Mouse (Mus musculus) intestine, postnatal 0 days (tissue): ENCODE measurements around the gene Ephx4. TPM values are rescaled to one million over a fixed set of nuclear protein-coding genes. Genes with fewer than 3 reads are reported as not detected.

ENCODE experiments used
- ATAC-seq: fragments of 200-750 bp; cut with Nextera tagmentation; 2 replicates; pipeline ENCODE4 v1.8.0; 2017; ENCODE audit warnings: mild to moderate bottlenecking, moderate TSS enrichment, moderate library complexity
- H3K27ac ChIP-seq: fragments of 300-500 bp; sonication (generic); 2 replicates; pipeline ENCODE4 v1.5.1; 2014; ENCODE audit warnings: mild to moderate bottlenecking, low read depth, low read length, moderate library complexity
- H3K27me3 ChIP-seq: fragments of 300-500 bp; sonication (generic); replicated peaks from 2 replicates; pipeline ENCODE4 v1.6.1; 2014; ENCODE audit warnings: low read length, mixed read lengths; ENCODE audit not compliant: control insufficient read depth, insufficient read depth
- H3K36me3 ChIP-seq: fragments of 300-500 bp; sonication (generic); 2 replicates; pipeline ENCODE4 v1.6.1; 2014; ENCODE audit warnings: mild to moderate bottlenecking, moderate library complexity; ENCODE audit not compliant: control insufficient read depth, insufficient read depth
- H3K4me1 ChIP-seq: fragments of 300-500 bp; sonication (generic); replicated peaks from 2 replicates; pipeline ENCODE4 v1.6.1; 2014; ENCODE audit warnings: antibody characterized with exemption, low read length, mixed read lengths; ENCODE audit not compliant: control insufficient read depth, insufficient read depth
- H3K4me2 ChIP-seq: fragments of 300-500 bp; sonication (generic); replicated peaks from 2 replicates; pipeline ENCODE4 v1.6.1; 2014; ENCODE audit warnings: low read depth, mild to moderate bottlenecking, moderate library complexity
- H3K4me3 ChIP-seq: fragments of 300-500 bp; sonication (generic); 2 replicates; pipeline ENCODE4 v1.5.1; 2014; ENCODE audit warnings: low read depth, low read length
- H3K9ac ChIP-seq: fragments of 300-500 bp; sonication (generic); 2 replicates; pipeline ENCODE4 v1.6.1; 2014; ENCODE audit warnings: mild to moderate bottlenecking, low read depth, low read length
- H3K9me3 ChIP-seq: fragments of 300-500 bp; sonication (generic); 2 replicates; pipeline ENCODE4 v1.6.1; 2016; ENCODE audit warnings: mixed run types; ENCODE audit not compliant: control insufficient read depth
- CTCF ChIP-seq: sonication (generic); IDR thresholded peaks from 2 replicates; pipeline ENCODE4 v1.5.1; 2016; ENCODE audit warnings: low read depth, mild to moderate bottlenecking, control low read depth, antibody characterized with exemption, moderate library complexity
- WGBS: fragments of 180-500 bp; shearing (Covaris S2); extraction: QIAGEN DNeasy Blood & Tissue Kit; methylation state at CpG from one replicate; pipeline ENCODE4 v1.1.7; 2014; 5-methylcytosine and 5-hydroxymethylcytosine counted together
- polyA plus RNA-seq: library from polyadenylated mRNA; unstranded; fragments of >200 nt; fragmentation: Nextera tagmentation; extraction: Ambion mirVana; gene quantifications from 2 replicates; pipeline ENCODE4 v1.2.1, GENCODE M21; 2015

Gene Ephx4
- polyA plus RNA-seq, 1 experiment from 2014 or later: 0.70 TPM

DNA sequence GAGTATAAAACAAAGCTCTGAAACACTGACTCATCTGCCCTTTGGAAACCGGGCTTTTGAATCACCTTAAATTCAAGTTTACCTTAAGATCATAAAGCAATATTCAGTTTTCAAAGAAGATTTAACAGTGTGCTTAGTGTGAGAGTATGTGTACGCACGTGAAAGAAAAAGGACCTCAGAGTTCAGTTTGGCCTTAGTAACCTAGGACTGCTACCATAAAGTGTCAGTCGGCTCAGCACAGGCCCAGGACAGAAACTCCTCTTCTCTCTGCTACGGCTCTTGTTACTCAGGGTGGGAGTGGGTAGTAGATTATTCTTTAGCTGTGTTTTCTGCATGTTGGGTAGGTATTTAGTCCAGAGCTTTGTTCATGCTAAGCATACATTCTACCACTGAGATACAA is 47.1 kb downstream of the Ephx4 start:
- Histone ChIP-seq H3K9me3 (no peaks in the 10 kb centered on the region), H3K4me1 (no peaks in the 10 kb centered on the region), H3K36me3 (no peaks in the 10 kb centered on the region), H3K4me3 (no peak overlapping the region), H3K27me3 (no peaks in the 10 kb centered on the region), H3K9ac (no peak overlapping the region), H3K27ac (no peak overlapping the region), H3K4me2 (no peak overlapping the region)
- no peak for TF ChIP-seq CTCF
- WGBS: 72% methylated on average over 5 of the region's 5 CpGs
- ATAC-seq: no peak

DNA sequence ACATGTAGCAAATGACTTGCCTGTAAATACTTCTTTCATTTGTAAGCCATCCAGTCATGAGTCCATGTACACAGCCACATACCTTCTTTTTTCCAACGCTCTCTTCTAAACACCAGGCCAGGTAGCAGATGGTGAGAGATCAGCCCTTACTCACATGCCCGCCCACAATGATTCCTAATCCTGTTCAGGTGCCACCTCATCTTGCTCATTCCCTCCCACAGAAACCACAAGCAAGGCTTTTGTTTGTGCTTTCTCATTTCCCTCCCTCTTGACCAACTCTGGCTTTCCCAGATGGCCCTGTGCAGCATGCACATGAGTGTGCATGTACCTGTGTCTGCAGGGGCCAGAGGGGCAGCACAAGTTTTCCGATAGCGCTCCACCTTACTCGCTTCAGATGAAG is 47.8 kb downstream of the Ephx4 start:
- no peaks in the 10 kb centered on the region for H3K27me3 ChIP-seq
- ATAC-seq: no peak
- 96% methylated on average over 5 of the region's 5 CpGs for WGBS
- H3K9ac ChIP-seq: no peak overlapping the region
- H3K36me3 ChIP-seq: no peaks in the 10 kb centered on the region
- H3K4me2 ChIP-seq: no peak overlapping the region
- H3K4me1 ChIP-seq: no peaks in the 10 kb centered on the region
- no peak overlapping the region for H3K4me3 ChIP-seq
- H3K27ac ChIP-seq: no peak overlapping the region
- H3K9me3 ChIP-seq: no peaks in the 10 kb centered on the region
- TF ChIP-seq CTCF: no peak

DNA sequence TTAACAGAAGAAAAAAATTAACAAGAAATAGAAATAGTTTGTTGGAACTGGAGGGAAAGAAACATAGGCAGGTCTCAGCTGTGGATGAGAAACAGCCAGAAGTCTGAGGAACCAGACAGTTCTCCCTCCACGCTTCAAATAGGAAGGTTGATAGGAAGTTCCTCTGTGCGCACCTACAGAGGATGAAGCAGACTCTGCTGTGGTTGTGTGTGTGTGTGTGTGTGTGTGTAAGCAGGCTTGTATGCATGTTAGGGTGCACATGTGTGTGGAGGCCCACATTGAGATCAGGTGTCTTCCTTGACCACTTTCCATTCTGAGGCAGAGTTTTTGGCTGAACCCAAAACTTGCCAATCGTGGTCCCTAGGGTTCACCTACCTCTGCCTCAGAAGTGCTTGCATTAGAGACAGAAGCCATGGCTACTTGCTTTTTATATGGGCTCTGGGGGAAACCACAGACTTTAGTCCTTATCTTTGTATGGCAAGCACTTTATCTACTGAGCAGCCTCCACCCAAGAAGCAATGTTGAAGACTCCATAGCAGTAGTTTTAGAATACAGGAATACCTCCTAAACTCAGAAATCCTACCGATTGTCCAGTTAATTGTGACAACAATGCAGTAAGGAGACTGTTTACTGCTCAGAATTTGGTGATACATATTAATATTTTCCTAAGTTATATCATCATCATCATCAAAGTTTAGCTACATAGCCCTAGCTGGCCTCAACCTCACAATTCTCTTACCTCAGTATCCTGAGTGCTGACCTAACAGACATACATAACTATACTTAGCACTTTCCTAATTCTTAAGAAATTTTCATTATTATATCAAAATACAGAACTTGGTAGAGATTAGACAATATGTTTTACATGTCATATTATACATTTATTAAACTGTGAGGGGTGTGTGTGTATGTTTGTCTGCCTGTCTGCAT is 59.9 kb downstream of the Ephx4 start:
- WGBS: 93% methylated on average over 4 of the region's 4 CpGs
- no peak for TF ChIP-seq CTCF
- no peaks in the 10 kb centered on the region for H3K27me3 ChIP-seq
- no peaks in the 10 kb centered on the region for H3K4me1 ChIP-seq
- no peak overlapping the region for H3K27ac ChIP-seq
- no peaks in the 10 kb centered on the region for H3K9me3 ChIP-seq
- H3K4me2 ChIP-seq: no peak overlapping the region
- no peak for ATAC-seq
- no peak overlapping the region for H3K4me3 ChIP-seq
- H3K36me3 ChIP-seq: no peaks in the 10 kb centered on the region
- no peak overlapping the region for H3K9ac ChIP-seq

DNA sequence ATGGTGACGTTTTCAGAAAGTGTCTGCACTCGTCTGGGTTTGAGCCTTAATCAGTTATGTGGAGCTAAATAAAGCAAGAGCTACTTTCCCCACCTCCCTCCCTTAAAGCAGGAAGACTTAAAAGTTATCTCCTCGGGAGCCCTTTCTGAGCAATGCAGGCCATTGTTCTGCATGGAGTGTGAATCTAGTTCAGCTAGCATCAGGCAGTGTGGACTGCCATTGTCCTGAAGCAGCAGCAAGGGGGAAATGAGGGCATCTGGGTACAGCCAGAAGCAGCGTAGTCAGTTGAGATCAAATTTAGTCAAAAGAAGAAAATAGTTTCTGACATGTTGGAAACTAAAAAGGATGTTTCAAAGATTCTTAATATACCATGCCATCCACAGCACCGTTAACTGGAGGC is 64.0 kb downstream of the Ephx4 start:
- no peak overlapping the region for H3K4me3 ChIP-seq
- TF ChIP-seq CTCF: no peak
- H3K27me3 ChIP-seq: no peaks in the 10 kb centered on the region
- H3K4me2 ChIP-seq: no peak overlapping the region
- no peaks in the 10 kb centered on the region for H3K4me1 ChIP-seq
- no peak for ATAC-seq
- no peak overlapping the region for H3K9ac ChIP-seq
- 64% methylated on average over 5 of the region's 5 CpGs for WGBS
- no peak overlapping the region for H3K27ac ChIP-seq
- no peaks in the 10 kb centered on the region for H3K9me3 ChIP-seq
- H3K36me3 ChIP-seq: no peaks in the 10 kb centered on the region; the same call in 1 of the 2 replicates

DNA sequence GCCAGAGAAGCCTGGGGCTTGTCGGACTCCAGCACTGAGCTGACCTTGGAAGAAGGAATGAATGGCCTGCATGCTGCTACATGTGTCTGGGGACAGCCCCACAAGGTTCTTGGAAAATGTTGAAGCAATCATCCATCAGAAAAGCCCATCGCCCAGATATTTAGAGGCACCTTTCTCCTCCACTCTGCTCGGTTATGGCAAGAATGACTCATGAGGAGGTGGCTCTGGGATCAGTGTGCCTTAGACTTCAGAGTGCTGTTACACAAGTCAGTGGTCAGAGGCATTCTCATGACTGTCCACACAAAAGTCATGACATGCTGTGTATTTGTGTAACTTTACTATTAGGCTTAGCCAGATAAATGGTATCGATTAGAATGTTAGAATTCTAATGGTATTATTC is 64.6 kb downstream of the Ephx4 start:
- Histone ChIP-seq H3K9me3 (no peaks in the 10 kb centered on the region), H3K9ac (no peak overlapping the region), H3K4me2 (no peak overlapping the region), H3K4me1 (no peaks in the 10 kb centered on the region), H3K4me3 (no peak overlapping the region), H3K36me3 (no peaks in the 10 kb centered on the region; the same call in 1 of the 2 replicates), H3K27ac (no peak overlapping the region), H3K27me3 (no peaks in the 10 kb centered on the region)
- TF ChIP-seq CTCF: no peak
- WGBS: 82% methylated on average over 4 of the region's 4 CpGs
- no peak for ATAC-seq

DNA sequence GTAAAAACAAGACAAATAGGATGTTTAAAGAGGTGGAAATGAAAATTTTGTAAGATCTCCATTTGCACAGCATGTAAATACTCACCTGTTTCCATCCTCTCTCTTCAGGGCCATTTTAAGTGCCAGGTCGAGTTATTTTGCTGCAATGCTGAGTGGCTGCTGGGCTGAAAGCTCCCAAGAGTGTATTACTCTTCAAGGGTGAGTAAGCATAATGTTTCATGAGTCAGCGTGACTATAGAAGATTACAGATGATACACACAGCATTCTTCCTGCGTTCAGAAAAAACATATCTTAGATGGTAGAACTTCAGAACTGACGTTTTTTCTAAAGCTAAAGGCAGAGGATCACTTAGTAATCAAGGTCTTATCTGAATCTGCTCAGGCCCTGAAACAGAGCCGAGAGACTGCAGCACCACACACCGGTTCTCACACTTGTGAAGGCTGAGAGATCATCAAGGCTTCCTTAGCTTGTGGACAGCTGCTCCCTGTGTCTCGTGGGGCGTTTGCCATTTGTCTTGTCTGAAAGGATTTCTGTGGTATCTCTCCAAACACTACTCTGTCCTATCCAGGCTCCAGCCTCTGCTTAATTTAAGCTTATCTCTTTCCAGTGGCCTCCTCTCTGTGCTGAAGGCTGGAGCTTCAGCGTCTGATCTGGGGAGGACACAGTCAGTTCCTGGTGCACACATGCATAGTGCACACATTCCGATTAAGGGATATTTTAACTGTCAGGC is 68.2 kb downstream of the Ephx4 start:
- H3K9ac ChIP-seq: no peak overlapping the region
- ATAC-seq: no peak
- no peak overlapping the region for H3K4me2 ChIP-seq
- no peak overlapping the region for H3K4me3 ChIP-seq
- no peaks in the 10 kb centered on the region for H3K27me3 ChIP-seq
- no peak for TF ChIP-seq CTCF
- H3K9me3 ChIP-seq: no peaks in the 10 kb centered on the region
- no peak overlapping the region for H3K27ac ChIP-seq
- WGBS: 81% methylated on average over 10 of the region's 10 CpGs
- H3K4me1 ChIP-seq: no peaks in the 10 kb centered on the region
- H3K36me3 ChIP-seq: no peaks in the 10 kb centered on the region; the same call in 1 of the 2 replicates

Other genes with a start within 250 kb of the Ephx4 start
- gene Tgfbr3, start 113.1 kb upstream of the Ephx4 start, polyA plus RNA-seq: 7.0 and 7.5 TPM in 2 replicates
- 0.78 and 1.2 TPM in 2 replicates for gene Brdt, start 71.6 kb upstream of the Ephx4 start, polyA plus RNA-seq
- gene Lpcat2b, start 28.8 kb downstream of the Ephx4 start, polyA plus RNA-seq: not detected in 2 replicates
- gene Btbd8, start 35.3 kb downstream of the Ephx4 start, polyA plus RNA-seq: 1.3 and 1.5 TPM in 2 replicates
- gene Gm42669, start 104.9 kb downstream of the Ephx4 start, polyA plus RNA-seq: 0.08 and 0.18 TPM in 2 replicates
- gene 1700028K03Rik, start 132.0 kb downstream of the Ephx4 start, polyA plus RNA-seq: 0.04 TPM in 2 replicates
- gene Rpap2, start 194.6 kb downstream of the Ephx4 start, polyA plus RNA-seq: 8.4 and 8.5 TPM in 2 replicates
- gene Glmn, start 195.2 kb downstream of the Ephx4 start, polyA plus RNA-seq: 9.5 and 10.2 TPM in 2 replicates